Mouse (Mus musculus): ENCODE measurements around the gene Unk.

- TF ChIP-seq CTCF (IDR thresholded peaks at IDR 0.05; ENCODE audit: low read depth) (no peak), EP300 (optimal IDR thresholded peaks at IDR 0.05) (no peak)
These were observed 31.1 kb upstream of the Unk start for GRCm38 (mm10) chr11:115999027-115999426.

All from stomach, postnatal 0 days (tissue).